Comparison of ENCODE assay signal across 8 mouse cellular contexts in the genomic region with DNA sequence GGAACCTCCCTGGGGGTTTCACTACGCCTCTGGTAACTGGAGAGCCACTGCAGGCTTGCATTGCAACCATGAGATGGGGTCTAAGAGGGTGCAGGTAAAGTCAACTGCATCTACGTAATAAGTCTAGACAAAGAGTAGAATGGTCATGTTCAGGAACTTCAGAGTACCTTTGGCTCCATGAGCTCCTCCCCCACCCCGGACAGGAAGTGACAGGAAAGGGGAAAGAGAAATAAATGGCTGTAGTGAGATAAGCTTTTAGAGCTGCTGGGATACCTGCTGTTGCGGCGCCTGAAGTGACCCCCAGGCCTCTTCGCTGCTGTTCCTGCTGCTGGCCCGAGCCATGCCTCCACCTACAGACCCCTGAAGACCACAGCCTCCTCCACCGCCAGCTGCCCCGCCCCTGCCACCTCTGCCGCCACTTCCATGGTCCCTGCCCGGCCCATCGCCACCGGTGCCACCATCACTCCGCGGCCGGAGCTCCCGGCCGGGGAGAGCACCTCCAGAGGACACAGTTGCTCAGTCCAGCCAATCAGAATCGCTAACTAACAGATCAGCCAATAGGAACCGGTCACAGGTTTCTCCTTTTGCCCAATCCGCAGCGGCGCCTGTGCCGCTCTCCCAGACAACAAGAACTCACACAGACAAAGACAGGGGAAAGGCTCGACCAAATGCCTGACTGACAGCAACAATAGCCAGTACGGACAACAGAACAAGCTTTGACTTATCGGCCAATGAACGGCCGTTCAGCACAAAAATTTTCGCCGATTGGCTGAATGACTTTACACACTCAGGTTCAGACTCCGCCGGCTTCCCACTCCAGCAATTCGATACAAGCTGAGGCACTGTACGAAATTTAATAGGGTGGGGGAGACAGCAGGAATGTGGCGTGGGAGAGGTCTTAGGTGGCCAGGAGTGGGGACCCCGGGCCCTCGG. TPM values are rescaled to one million over a fixed set of nuclear protein-coding genes. Genes with fewer than 3 reads are reported as not detected.
A peak's percentile ranks its signal among the peaks of the same experiment; 100 is the strongest.
DNase-seq lines count a peak whose midpoint lies in the region; ATAC-seq lines count a peak whose summit lies in the region.

A gene (minus strand): TSS at position 630 of the 933 bp plus-strand sequence.

- peak; percentile 97 to 98 for DNase-seq in adrenal gland, adult (ENCODE audit: inconsistent age in 2 of 2, low spot score in 1 of 2)
- DNase-seq in embryo, embryonic 10.5 days (ENCODE audit: low spot score) = peak; percentile 99
- peak; percentile 90 for DNase-seq in gastrocnemius, postnatal 14 days
- peak; percentile 95 to 98 for DNase-seq in left cerebral cortex, postnatal 10 days (ENCODE audit: extremely low spot score in 1 of 2, low spot score in 2 of 2)
- DNase-seq in right cerebral cortex, postnatal 25 days = peak; percentile 95
- DNase-seq in urinary bladder, postnatal 4 days (ENCODE audit: low spot score in 2 of 2) = peak; percentile 88 to 93

- intact Hi-C loops in gastrocnemius, postnatal 14 days (cut with DNase I; ENCODE audit: low total_unique reads) = no loop called here
- intact Hi-C loops in left cerebral cortex, postnatal 10 days (cut with DNase I) = loop anchor here (5.0 kb wide), 1 partner anchor 41 kb away; no protein-coding TSS in a partner anchor

- ATAC-seq in inflammation-experienced regulatory T-cells, adult 6 months = peak; percentile 92
- ATAC-seq in megakaryocyte-erythroid progenitor cell, adult 5-6 weeks (replicated peaks; ENCODE audit: low FRiP score, low TSS enrichment, poor library complexity, severe bottlenecking) = peak; percentile 88

RNA-seq across cellular contexts. Expression of the gene that starts here (rescaled TPM):
- 10 to 100 TPM; 48.2 to 50.5 TPM for total RNA-seq in gastrocnemius, postnatal 14 days (2021)
- polyA plus RNA-seq in inflammation-experienced regulatory T-cells, adult 6 months (2017; shearing (Covaris generic)) = 10 to 100 TPM; 25.1 to 28.9 (median 28.3) TPM
- 10 to 100 TPM; 50.4 to 54.7 TPM for total RNA-seq in left cerebral cortex, postnatal 10 days (2021)
- total RNA-seq in megakaryocyte-erythroid progenitor cell, adult 5-6 weeks (2014; fragmentation: Nextera tagmentation) = 29.1 and 56.6 TPM in 2 replicates
- 61.5 and 75.1 TPM in 2 replicates for total RNA-seq in megakaryocyte-erythroid progenitor cell, adult 5-6 weeks (2017)

Comparison
In these comparisons a context has a peak if more than half of its experiments do, and no peak if none do; other contexts are left out.
1. Peak in every context shown above with its lines: DNase-seq and ATAC-seq.